Mouse (Mus musculus) liver, embryonic 16.5 days (tissue): ENCODE measurements around the gene Nsun3. TPM values are rescaled to one million over a fixed set of nuclear protein-coding genes. Genes with fewer than 3 reads are reported as not detected.
"Not testable (repeated sequence)": the region's sequence is repeated elsewhere in the genome, so short reads cannot be mapped to it uniquely, and the experiment has no call there.

ENCODE experiments used
- ATAC-seq: fragments of 200-750 bp; cut with Nextera tagmentation; 2 replicates; pipeline ENCODE4 v1.8.0; 2017; ENCODE audit warnings: low read depth, mild to moderate bottlenecking, moderate number of reproducible peaks, moderate library complexity
- H3K27ac ChIP-seq: fragments of 300-500 bp; sonication (generic); 2 replicates; pipeline ENCODE4 v1.5.1; 2014; ENCODE audit warnings: mild to moderate bottlenecking, low read length
- H3K27me3 ChIP-seq: fragments of 300-500 bp; sonication (generic); 2 replicates; pipeline ENCODE4 v1.6.1; 2014; ENCODE audit warnings: low read depth, low read length, mixed read lengths; ENCODE audit not compliant: control insufficient read depth, insufficient read depth
- H3K36me3 ChIP-seq: fragments of 300-500 bp; sonication (generic); 2 replicates; pipeline ENCODE4 v1.6.1; 2014; ENCODE audit warnings: mild to moderate bottlenecking; ENCODE audit not compliant: control insufficient read depth, insufficient read depth
- H3K4me1 ChIP-seq: fragments of 300-500 bp; sonication (generic); 2 replicates; pipeline ENCODE4 v1.6.1; 2014; ENCODE audit warnings: low read depth, low read length, mixed read lengths; ENCODE audit not compliant: control insufficient read depth
- H3K4me2 ChIP-seq: fragments of 300-500 bp; sonication (generic); 2 replicates; pipeline ENCODE4 v1.6.1; 2014; ENCODE audit warnings: low read depth, low read length, mixed read lengths
- H3K4me3 ChIP-seq: fragments of 300-500 bp; sonication (generic); 2 replicates; pipeline ENCODE4 v1.5.1; 2014; ENCODE audit warnings: low read depth, mild to moderate bottlenecking, low read length
- H3K9ac ChIP-seq: fragments of 300-500 bp; sonication (generic); 2 replicates; pipeline ENCODE4 v1.6.1; 2014; ENCODE audit warnings: low read depth, low read length
- H3K9me3 ChIP-seq: fragments of 300-500 bp; sonication (generic); replicated peaks from 2 replicates; pipeline ENCODE4 v1.6.1; 2016; ENCODE audit warnings: low read length; ENCODE audit not compliant: control insufficient read depth
- WGBS: fragments of 180-500 bp; shearing (Covaris S2); extraction: QIAGEN DNeasy Blood & Tissue Kit; methylation state at CpG from one replicate; pipeline ENCODE4 v1.1.7; 2014; ENCODE audit not compliant: insufficient replicate concordance; 5-methylcytosine and 5-hydroxymethylcytosine counted together
- microRNA-seq: library from miRNA; unstranded; fragments of <30 nt; microRNA quantifications from one replicate; pipeline ENCODE4, GENCODE M21; 2016
- polyA plus RNA-seq: library from polyadenylated mRNA; unstranded; fragments of >200 nt; fragmentation: Nextera tagmentation; extraction: Ambion mirVana; gene quantifications from 2 replicates; pipeline ENCODE4 v1.2.1, GENCODE M21; 2015

Gene Nsun3
- polyA plus RNA-seq, 1 experiment from 2014 or later, result 5.1 TPM

- not testable (repeated sequence) for H3K27me3 ChIP-seq, H3K27ac ChIP-seq, H3K36me3 ChIP-seq, H3K9me3 ChIP-seq, H3K4me3 ChIP-seq, H3K9ac ChIP-seq, ATAC-seq, H3K4me2 ChIP-seq, H3K4me1 ChIP-seq
- 74% methylated on average over 8 of the region's 11 CpGs for WGBS
Measured at GRCm38 (mm10) chr16:62718255-62718654, 68.4 kb downstream of the Nsun3 start.

- no peak for ATAC-seq
- H3K4me3 ChIP-seq, result no peak overlapping the region
Measured at GRCm38 (mm10) chr16:62690436-62690835, 96.2 kb downstream of the Nsun3 start.

GRCm38 (mm10) chr16:62686073-62686472, 100.5 kb downstream of the Nsun3 start:
- Histone ChIP-seq H3K27me3 (no peaks in the 10 kb centered on the region), H3K36me3 (no peaks in the 10 kb centered on the region), H3K9ac (no peak overlapping the region), H3K4me3 (no peak overlapping the region), H3K4me2 (no peak overlapping the region), H3K27ac (no peak overlapping the region), H3K9me3 (no peaks in the 10 kb centered on the region), H3K4me1 (no peaks in the 10 kb centered on the region)
- ATAC-seq, result no peak
- 48% methylated on average over 2 of the region's 2 CpGs for WGBS

More at GRCm38 (mm10) chr16:62690436-62690835, 96.2 kb downstream of the Nsun3 start:
- H3K27me3 ChIP-seq, result no peaks in the 10 kb centered on the region
- no peaks in the 10 kb centered on the region for H3K4me1 ChIP-seq
- no peaks in the 10 kb centered on the region for H3K36me3 ChIP-seq
- WGBS, result 63% methylated on average over 8 of the region's 8 CpGs
- H3K4me2 ChIP-seq, result no peak overlapping the region
- H3K9ac ChIP-seq, result no peak overlapping the region
- no peaks in the 10 kb centered on the region for H3K9me3 ChIP-seq
- H3K27ac ChIP-seq, result no peak overlapping the region

- no peaks in the 10 kb centered on the region for H3K9me3 ChIP-seq
- no peak overlapping the region for H3K4me3 ChIP-seq
- no peaks in the 10 kb centered on the region for H3K36me3 ChIP-seq
- H3K27me3 ChIP-seq, result no peaks in the 10 kb centered on the region
- H3K9ac ChIP-seq, result no peak overlapping the region
- H3K4me1 ChIP-seq, result no peaks in the 10 kb centered on the region
- 51% methylated on average over 4 of the region's 4 CpGs for WGBS
- no peak for ATAC-seq
- no peak overlapping the region for H3K4me2 ChIP-seq
- no peak overlapping the region for H3K27ac ChIP-seq
Measured at GRCm38 (mm10) chr16:62685494-62685893, 101.1 kb downstream of the Nsun3 start.

Small RNAs within 50 kb of the gene (microRNA-seq; reads per million reads assigned to microRNA genes)
- not detected for gene Gm25986

Other genes with a start within 250 kb of the Nsun3 start
- gene Stx19, start 27.9 kb upstream of the Nsun3 start, polyA plus RNA-seq, result 0.07 and 0.08 TPM in 2 replicates
- 3.4 and 3.5 TPM in 2 replicates for gene Arl13b, start 60.2 kb upstream of the Nsun3 start, polyA plus RNA-seq
- 12.6 and 12.7 TPM in 2 replicates for gene Pros1, start 67.5 kb upstream of the Nsun3 start, polyA plus RNA-seq